Comparison of ENCODE assay signal across 22 mouse cellular contexts in genomic region chr1:162727981-162728380, GRCm38 (mm10). TPM values are rescaled to one million over a fixed set of nuclear protein-coding genes. Genes with fewer than 3 reads are reported as not detected.
A peak's percentile ranks its signal among the peaks of the same experiment; 100 is the strongest.
DNase-seq lines count a peak whose midpoint lies in the region; ATAC-seq and TF ChIP-seq lines count a peak whose summit lies in the region.
"Had no signal": no experiment of that assay in that cellular context is flagged by ENCODE, and none has a peak within 500 bp of the region (broad histone marks: within the 10 kb centered on the region; RNA-seq: fewer than 3 reads in every experiment).

No protein-coding gene starts in this region.

- H3K4me2 ChIP-seq in forebrain, embryonic 12.5 days = no peak overlapping the region
- H3K4me2 ChIP-seq in hindbrain, embryonic 16.5 days (ENCODE audit: low read length) = no peak overlapping the region
- H3K4me2 ChIP-seq: embryonic facial prominence, embryonic 13.5 days; forebrain, embryonic 15.5 days; limb, embryonic 15.5 days; liver, embryonic 15.5 days; stomach, embryonic 15.5 days had no signal

- H3K36me3 ChIP-seq in spleen, adult 2 months (ENCODE audit: control insufficient read depth, insufficient read depth, low read length) = peaks cover 3% of the 10 kb centered on the region
- peaks cover 7% of the 10 kb centered on the region for H3K36me3 ChIP-seq in thymus, adult 2 months (ENCODE audit: control insufficient read depth, insufficient read depth, low read length)
- H3K36me3 ChIP-seq in forebrain, embryonic 12.5 days (replicated peaks) = peaks cover 13% of the 10 kb centered on the region
- 0 out of 2 replicates have a peak, but pooled peaks cover under 1% of the 10 kb centered on the region for H3K36me3 ChIP-seq in hindbrain, embryonic 16.5 days (ENCODE audit: control insufficient read depth, insufficient read depth, low read length)

- H3K4me3 ChIP-seq in spleen, adult 2 months (ENCODE audit: extremely low read depth, insufficient read depth, insufficient read length) = no peak overlapping the region
- no peak overlapping the region for H3K4me3 ChIP-seq in thymus, adult 2 months (ENCODE audit: control insufficient read depth, insufficient read depth, low read length)
- H3K4me3 ChIP-seq in forebrain, embryonic 12.5 days (replicated peaks) = no peak overlapping the region
- no peak overlapping the region for H3K4me3 ChIP-seq in hindbrain, embryonic 16.5 days (ENCODE audit: low read length)
- H3K4me3 ChIP-seq: embryonic facial prominence, embryonic 13.5 days; forebrain, embryonic 15.5 days; heart, adult 2 months; hindbrain, embryonic 10.5 days; layer of hippocampus, adult 2 months; limb, embryonic 15.5 days; liver, embryonic 15.5 days; stomach, embryonic 15.5 days had no signal

- no peak for TF ChIP-seq CTCF in spleen, adult 2 months (IDR thresholded peaks at IDR 0.05; ENCODE audit: extremely low read depth, insufficient read depth, insufficient read length, insufficient replicate concordance)
- no peak for TF ChIP-seq CTCF in thymus, adult 2 months (IDR thresholded peaks at IDR 0.05; ENCODE audit: borderline replicate concordance, control insufficient read depth, extremely low read depth, insufficient read depth, low read length, poor library complexity)

- H3K4me1 ChIP-seq in spleen, adult 2 months (ENCODE audit: control insufficient read depth, insufficient read depth, insufficient read length) = no peaks in the 10 kb centered on the region
- peaks cover 13% of the 10 kb centered on the region for H3K4me1 ChIP-seq in thymus, adult 2 months (replicated peaks; ENCODE audit: control insufficient read depth, insufficient read depth, low read length)
- H3K4me1 ChIP-seq in forebrain, embryonic 12.5 days = peaks cover 11% of the 10 kb centered on the region
- no peaks in the 10 kb centered on the region; the same call in none of the 2 replicates for H3K4me1 ChIP-seq in hindbrain, embryonic 16.5 days (ENCODE audit: control insufficient read depth, insufficient read depth, low read depth, low read length)
- H3K4me1 ChIP-seq: stomach, embryonic 15.5 days had no signal

- H3K9me3 ChIP-seq in forebrain, embryonic 12.5 days = no peaks in the 10 kb centered on the region
- no peaks in the 10 kb centered on the region for H3K9me3 ChIP-seq in hindbrain, embryonic 16.5 days (ENCODE audit: control insufficient read depth, low read length)
- H3K9me3 ChIP-seq: embryonic facial prominence, embryonic 13.5 days; forebrain, embryonic 15.5 days; G1E; hindbrain, embryonic 10.5 days; limb, embryonic 15.5 days; liver, embryonic 15.5 days; stomach, embryonic 15.5 days had no signal

- H3K27ac ChIP-seq in spleen, adult 2 months (ENCODE audit: insufficient read depth, low read length) = no peak overlapping the region
- H3K27ac ChIP-seq in thymus, adult 2 months (ENCODE audit: control insufficient read depth, insufficient read depth, low read length) = peak overlapping the region; percentile 96
- no peak overlapping the region for H3K27ac ChIP-seq in forebrain, embryonic 12.5 days
- H3K27ac ChIP-seq in hindbrain, embryonic 16.5 days (ENCODE audit: low read depth, low read length) = no peak overlapping the region
- H3K27ac ChIP-seq: embryonic facial prominence, embryonic 13.5 days; forebrain, embryonic 15.5 days; heart, adult 2 months; hindbrain, embryonic 10.5 days; layer of hippocampus, adult 2 months; limb, embryonic 15.5 days; liver, embryonic 15.5 days; stomach, embryonic 15.5 days had no signal

- WGBS in spleen, adult 2 months = 59% methylated on average over 6 of the region's 6 CpGs
- WGBS in thymus, adult 2 months = 7% methylated on average over 6 of the region's 6 CpGs
- WGBS in forebrain, embryonic 12.5 days = 87% methylated on average over 6 of the region's 6 CpGs
- 90% methylated on average over 6 of the region's 6 CpGs for WGBS in hindbrain, embryonic 16.5 days

- ATAC-seq in forebrain, embryonic 12.5 days (ENCODE audit: low FRiP score) = no peak
- ATAC-seq in hindbrain, embryonic 16.5 days = no peak
- ATAC-seq: forebrain, embryonic 15.5 days; midbrain, embryonic 16.5 days had no signal

- H3K9ac ChIP-seq in forebrain, embryonic 12.5 days = no peak overlapping the region
- H3K9ac ChIP-seq in hindbrain, embryonic 16.5 days (ENCODE audit: low read depth, low read length) = no peak overlapping the region
- H3K9ac ChIP-seq: embryonic facial prominence, embryonic 13.5 days; forebrain, embryonic 15.5 days; limb, embryonic 15.5 days; liver, embryonic 15.5 days; stomach, embryonic 15.5 days had no signal

- H3K27me3 ChIP-seq in spleen, adult 2 months (ENCODE audit: control insufficient read depth, insufficient read depth, low read length) = no peaks in the 10 kb centered on the region
- H3K27me3 ChIP-seq in thymus, adult 2 months (ENCODE audit: control insufficient read depth, insufficient read depth, low read length) = no peaks in the 10 kb centered on the region
- no peaks in the 10 kb centered on the region for H3K27me3 ChIP-seq in forebrain, embryonic 12.5 days
- no peaks in the 10 kb centered on the region for H3K27me3 ChIP-seq in hindbrain, embryonic 16.5 days (replicated peaks; ENCODE audit: control insufficient read depth, insufficient read depth, low read length)
- H3K27me3 ChIP-seq: embryonic facial prominence, embryonic 13.5 days; forebrain, embryonic 15.5 days; limb, embryonic 15.5 days; liver, embryonic 15.5 days; stomach, embryonic 15.5 days had no signal

- peak; percentile 24 to 59 for DNase-seq in spleen, adult 2 months (ENCODE audit: low read depth in 1 of 2, low spot score in 2 of 2)
- no peak for DNase-seq in spleen, postnatal 4 days (ENCODE audit: low spot score in 2 of 2)
- DNase-seq in induced T-regulatory cell, adult 2 months (ENCODE audit: low read depth) = peak; percentile 90
- DNase-seq in thymus, adult 2 months = peak; percentile 72
- no peak for DNase-seq in B cell, adult 2 months
- DNase-seq: adrenal gland, postnatal 36 days; cerebellum, adult 9-10 months; gastrocnemius, postnatal 25 days; heart, adult 2 months; kidney, adult 2 months; kidney, postnatal 10 days had no signal

- TF ChIP-seq POLR2A in spleen, adult 2 months (IDR thresholded peaks at IDR 0.05; ENCODE audit: low read depth, low read length) = no peak
- no peak for TF ChIP-seq POLR2A in thymus, adult 2 months (IDR thresholded peaks at IDR 0.05; ENCODE audit: control insufficient read depth, extremely low read depth, insufficient read depth, low read length, poor library complexity)

RNA-seq across cellular contexts. Expression of gene Prrc2c, which starts 12.4 kb away (rescaled TPM):
- 43.9 and 46.8 TPM in 2 replicates for polyA plus RNA-seq in spleen, adult 2 months (2012; rRNA removed)
- 112 and 147 TPM in 2 replicates for polyA plus RNA-seq in thymus, adult 2 months (2012; rRNA removed)
- 162 and 169 TPM in 2 replicates for polyA plus RNA-seq in forebrain, embryonic 12.5 days (2016; fragmentation: Nextera tagmentation; extraction: Ambion mirVana)
- polyA plus RNA-seq in hindbrain, embryonic 16.5 days (2015; fragmentation: Nextera tagmentation; extraction: Ambion mirVana) = 104 and 117 TPM in 2 replicates

Comparison
In these comparisons a context has a peak if more than half of its experiments do, and no peak if none do; other contexts are left out.
1. DNase-seq: peak in spleen, adult 2 months (2 of 2), induced T-regulatory cell, adult 2 months (single experiment) and thymus, adult 2 months (single experiment); none in spleen, postnatal 4 days (0 of 2) and B cell, adult 2 months (0 of 2).